Mouse (Mus musculus) MN1 (cell line): Measurements from ENCODE around the gene Rpgr.

Experiments used
- DNase-seq: peaks from one replicate; pipeline ENCODE4 v3.0.0-alpha.2; 2016; ENCODE audit warnings: low spot score

Rpgr gene

GRCm38 (mm10) chrX:10073966-10074365, 142.8 kb downstream of the Rpgr start:
- DNase-seq: no peak

DNA sequence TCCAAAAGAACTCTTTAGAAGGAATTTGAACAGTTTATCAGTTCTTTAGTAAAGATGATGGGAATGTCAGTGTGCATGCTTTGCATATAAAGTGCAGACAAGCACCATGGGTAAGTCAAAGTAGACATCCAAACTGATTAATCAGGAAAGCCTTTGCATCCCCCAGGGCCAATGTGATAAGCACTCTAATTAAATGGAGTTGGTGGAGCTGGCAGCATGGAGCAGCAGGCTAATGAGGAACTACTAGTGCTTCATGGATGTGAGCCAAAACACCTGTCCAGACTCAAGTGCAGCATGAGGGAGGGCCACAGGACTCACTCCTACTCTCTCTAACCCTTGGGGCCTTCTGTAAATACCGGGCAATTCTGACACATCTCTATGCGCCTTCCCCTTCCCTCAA, 145.2 kb downstream of the Rpgr start:
- DNase-seq: no peak

GRCm38 (mm10) chrX:10070689-10071088, 146.0 kb downstream of the Rpgr start:
- peak; percentile 41 for DNase-seq

DNA sequence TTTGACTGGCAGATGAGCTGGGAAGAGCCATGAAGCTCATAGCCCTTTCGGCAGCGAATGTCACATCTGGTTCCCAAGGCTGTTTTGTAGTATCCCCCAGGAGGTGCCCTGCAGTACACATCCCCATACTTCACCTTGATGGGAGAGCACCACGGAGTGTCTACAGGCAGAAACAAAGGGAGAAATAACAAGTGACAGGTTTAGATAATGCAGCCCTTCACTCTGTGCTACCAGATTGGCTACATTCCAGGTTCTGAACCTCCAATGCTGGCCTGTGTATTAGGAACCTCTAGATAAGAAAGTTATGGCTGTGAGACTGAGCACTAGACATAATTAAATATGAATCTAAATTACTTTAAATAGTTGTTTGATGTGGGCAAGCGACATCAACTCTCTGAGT, 147.3 kb downstream of the Rpgr start:
- no peak for DNase-seq

DNA sequence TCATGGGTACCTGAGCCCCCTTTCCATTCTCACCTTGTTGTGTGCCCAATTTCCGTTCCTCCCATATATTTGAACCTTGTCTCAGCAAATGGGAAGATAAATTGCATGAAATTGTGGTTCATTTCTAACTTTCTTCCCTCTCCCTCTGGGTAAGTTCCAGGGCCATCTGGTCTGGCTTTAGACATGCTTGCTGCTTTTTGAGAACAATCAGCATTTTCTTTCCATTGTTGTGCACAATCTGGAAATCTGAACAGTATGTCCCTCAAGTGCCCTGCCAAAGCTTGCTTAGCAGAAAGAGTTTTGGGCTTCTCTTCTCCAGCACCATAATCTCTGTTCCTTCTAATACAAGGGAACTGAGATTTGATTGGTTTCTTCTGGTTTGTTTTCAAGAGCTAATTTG, 152.9 kb downstream of the Rpgr start:
- DNase-seq: no peak

GRCm38 (mm10) chrX:10063361-10063760, 153.4 kb downstream of the Rpgr start:
- no peak for DNase-seq

GRCm38 (mm10) chrX:10062201-10062600, 154.5 kb downstream of the Rpgr start:
- no peak for DNase-seq

- DNase-seq: no peak
Observed at GRCm38 (mm10) chrX:10034666-10035065, 182.1 kb downstream of the Rpgr start.
